Mouse (Mus musculus) embryo, embryonic 10.5 days (tissue): Measurements from ENCODE around the gene Spata2l.
"Not testable (repeated sequence)": the region's sequence is repeated elsewhere in the genome, so short reads cannot be mapped to it uniquely, and the experiment has no call there.

Experiments
- DNase-seq: peaks from one replicate; pipeline ENCODE4 v3.0.0-alpha.2; 2015; ENCODE audit warnings: low spot score

The Spata2l gene

DNA sequence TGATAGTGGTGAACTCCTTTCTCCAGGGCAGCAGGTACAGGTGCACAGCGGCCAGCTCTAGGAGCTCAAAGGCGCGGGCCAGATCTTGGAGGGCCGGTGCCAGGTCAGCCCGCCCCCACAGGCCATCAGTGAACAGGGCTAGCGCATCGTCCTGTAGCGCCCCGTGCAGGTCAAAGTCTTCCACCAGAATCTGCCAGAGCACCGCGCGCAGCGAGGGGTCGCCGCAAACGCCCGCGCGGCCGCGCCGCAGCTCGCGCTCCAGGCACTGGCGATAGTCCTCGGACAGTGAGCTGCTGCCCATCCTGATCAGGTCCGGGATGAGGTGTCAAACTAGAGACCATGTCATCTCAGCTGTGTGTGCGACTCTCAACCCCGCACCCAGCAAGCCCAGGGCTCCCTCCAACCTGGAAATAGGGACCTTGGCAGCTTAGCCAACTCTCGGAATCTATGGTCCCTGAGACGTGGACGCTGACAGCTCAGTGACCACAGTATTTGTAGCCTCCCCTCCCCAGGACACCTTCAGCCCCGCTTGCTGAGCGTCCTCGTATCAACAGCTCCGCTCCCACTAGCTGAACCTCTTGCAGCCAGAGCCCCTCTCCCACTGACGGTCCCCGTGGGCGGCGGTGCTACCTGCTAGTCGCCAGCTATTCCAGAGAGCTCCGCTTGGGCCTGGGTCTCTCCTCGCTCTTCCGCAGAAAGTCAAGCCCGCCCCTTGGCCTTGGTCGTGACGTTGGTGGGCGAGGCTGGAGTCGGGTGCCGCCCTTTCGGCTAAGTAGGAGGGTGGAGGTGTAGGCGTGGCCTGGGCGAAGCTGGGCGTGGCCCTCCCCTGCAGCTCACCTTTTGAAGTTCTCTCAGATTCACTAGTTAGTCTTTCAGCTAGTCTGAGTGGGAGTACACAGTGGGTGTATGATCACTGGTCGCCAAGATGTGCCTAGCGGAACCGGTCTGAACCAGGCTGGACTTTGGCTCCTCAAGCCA lies at the start of gene Spata2l:
TSS of gene Spata2l (minus strand) at position 714 of the 978 bp plus-strand sequence.
- DNase-seq = peak; percentile 91

DNA sequence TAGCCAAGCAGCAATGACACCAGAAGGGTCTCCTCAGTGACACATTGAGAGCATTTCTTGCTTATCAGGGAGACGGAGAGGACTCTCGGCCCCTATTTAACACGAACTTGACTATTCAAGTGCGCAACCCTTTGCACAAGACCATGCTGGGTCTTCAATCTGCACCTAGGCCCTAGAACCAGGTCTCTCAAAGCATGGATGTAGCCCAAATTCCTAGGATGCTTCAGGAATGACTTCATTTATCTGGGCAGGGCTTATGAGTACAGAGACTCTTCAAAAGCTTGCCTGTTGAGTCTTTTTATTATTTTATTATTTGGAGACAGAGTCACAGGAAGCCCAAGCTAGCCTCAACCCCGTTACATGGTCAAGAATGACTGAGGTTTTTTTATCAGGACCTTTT lies 48.5 kb upstream of the Spata2l start:
- DNase-seq = no peak

DNA sequence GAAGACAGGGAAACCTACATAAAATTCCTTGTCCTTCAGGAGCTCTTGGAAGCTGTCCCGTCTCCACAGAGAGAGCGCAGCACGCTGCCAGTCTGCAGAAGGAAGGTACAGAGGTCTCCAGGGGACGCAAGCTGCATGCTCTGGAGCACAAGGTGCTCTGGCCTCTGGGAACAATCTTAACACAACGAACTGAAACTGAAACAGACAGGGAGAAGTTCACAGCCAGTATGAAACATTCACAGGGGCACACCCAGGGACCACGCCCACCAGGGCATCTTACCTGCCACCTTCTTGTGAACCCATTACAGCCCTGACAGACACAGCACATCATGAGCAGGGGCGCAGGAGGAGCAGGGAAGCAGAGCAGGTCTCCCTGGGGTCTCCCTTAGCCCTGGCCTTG lies 48.0 kb upstream of the Spata2l start:
- DNase-seq = no peak

DNA sequence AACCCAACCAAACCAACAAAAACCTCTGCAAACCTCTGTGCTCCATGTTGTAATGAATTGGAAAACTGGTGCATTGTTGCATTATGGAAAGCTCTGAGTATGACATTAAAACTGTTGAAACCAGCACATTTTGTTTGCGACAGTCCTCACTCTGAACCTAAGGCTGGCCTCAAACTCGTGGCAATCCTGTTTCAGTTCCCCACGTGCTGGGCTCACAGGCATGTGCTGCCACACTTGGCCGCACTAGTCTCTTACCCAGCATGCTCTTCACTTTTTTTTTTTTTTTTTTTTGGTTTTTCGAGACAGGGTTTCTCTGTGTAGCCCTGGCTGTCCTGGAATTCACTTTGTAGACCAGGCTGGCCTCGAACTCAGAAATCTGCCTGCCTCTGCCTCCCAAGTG lies 47.0 kb upstream of the Spata2l start:
- DNase-seq = not testable (repeated sequence)

DNA sequence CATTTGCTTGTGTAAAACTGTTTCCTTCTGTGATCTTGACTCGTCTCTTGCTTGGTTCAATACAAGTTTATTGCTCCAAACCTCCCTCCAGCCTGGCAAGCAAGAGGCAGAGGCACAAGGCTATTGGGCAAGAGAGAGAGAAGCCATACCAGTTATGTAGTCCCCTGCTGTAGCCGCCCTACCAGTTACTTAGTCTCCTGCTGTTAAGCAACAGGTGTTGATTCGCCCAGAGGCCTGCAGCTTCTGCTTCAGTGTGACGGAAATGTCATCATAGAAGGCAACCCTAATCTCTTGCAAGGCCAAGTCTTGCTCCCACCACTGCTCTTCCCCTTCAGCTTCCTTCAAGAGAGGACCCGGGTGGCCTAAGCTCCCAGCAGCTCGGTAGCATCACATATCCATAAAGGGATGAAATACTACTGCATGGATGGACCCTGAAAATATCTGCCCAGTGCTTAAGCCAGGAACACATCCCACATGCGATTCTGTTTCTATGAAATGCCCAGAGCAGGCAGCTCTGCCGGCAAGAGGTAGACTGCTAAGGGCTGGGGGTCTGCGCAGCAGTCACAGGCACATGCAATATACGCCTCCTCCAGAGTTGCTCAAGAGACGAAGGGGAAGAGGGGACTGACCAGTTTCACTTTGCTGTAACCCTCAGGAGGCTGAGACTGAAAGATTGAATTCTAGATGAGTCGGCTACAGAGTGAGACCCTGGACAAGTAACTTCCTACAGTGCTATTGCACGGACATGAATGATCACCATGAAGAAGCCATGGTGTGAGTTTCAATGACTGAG lies 44.5 kb upstream of the Spata2l start:
- no peak for DNase-seq

DNA sequence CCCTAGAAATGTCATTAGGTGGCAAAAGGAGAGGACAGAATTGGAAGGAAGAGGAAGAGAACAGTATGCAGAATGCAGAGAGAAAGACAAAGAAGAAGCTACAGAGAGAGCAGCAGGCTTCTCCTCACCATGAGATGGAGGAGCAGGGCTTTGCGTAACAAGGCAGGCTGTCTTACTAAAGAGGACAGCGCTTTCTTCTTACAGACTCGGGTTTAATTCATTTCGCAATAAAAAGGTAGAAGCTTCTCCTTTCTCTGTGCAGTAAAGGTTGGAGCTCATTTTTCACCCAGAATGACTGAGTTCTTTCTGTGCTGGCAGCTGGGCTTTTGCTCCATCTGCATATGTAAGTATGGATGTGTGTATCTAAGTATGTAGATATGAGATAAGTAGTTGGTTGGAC lies 43.8 kb upstream of the Spata2l start:
- no peak for DNase-seq

DNA sequence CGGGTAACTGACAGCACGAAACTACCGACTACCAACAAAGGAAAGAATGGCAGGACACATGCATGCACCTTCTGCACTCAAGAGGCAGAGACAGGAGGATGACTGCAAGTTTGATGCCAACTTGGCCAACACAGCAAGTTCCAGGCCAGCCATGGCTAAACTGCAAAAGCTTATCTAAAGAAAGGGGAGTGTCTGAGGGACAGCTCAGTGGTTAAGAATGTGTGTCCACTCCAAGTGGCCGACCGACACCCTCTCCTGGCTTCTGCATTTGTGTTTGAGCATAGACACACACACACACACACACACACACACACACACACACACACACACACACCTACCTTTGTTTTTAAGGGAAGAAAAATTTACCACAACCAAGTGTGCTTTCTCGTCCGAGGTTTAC lies 42.4 kb upstream of the Spata2l start:
- no peak for DNase-seq

DNA sequence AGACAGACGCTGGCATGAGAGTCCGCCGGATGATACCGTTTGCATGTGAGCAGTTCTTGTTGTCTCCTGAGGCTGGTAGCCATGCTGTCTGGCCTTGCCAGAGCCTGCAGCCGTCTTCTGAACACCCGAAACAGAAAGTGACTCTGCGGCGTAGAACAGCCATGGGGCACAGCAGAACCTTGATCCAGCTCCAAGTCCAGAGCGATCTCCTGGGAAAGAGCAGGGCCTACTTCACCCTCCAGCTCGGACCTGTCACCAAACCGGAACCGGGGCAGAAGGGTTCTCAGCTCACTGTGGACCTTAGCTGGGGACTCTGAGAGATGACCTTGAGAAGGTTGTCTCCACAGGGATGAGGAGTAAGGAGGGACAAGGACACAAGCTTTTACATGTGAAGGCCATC lies 39.1 kb upstream of the Spata2l start:
- DNase-seq = no peak

DNA sequence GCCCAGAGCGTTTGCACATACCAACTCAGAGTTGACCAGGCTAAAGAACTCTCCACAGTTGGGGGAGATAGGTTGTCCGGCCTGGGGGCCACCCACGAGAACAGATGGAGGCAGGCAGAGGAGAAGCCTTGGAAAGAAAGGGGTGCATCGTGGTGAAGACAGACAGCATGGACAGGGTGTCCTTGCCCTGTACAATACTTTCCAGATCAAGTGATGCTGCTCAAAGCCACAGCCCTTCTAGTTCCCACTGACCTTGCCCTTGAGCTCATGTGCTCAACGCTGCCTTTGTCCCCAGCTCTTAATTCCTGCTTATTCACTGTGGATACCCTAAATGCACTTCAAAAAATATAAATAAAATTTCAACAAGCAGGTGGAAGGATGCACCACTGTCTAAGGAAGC lies 38.4 kb upstream of the Spata2l start:
- DNase-seq = no peak

DNA sequence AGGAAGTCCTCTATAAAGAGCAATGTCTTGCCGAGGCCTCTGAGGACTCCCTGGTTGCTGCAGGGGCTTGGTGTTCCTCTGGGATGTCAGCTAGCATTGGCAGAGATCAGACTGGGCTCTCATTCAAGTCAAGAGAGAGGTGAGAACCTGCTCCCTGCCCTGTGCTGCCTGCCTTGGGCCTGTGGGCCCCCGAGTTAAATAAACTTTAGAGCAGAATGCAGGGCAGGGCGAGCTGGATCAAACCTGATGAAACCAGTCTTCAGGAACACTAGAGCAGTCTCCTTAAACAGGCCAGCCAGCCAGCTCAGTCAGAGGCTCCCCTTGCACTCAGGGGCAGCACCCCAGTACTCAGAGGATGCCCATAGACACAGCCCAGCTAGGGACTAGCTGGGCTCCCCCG lies 35.9 kb upstream of the Spata2l start:
- no peak for DNase-seq

DNA sequence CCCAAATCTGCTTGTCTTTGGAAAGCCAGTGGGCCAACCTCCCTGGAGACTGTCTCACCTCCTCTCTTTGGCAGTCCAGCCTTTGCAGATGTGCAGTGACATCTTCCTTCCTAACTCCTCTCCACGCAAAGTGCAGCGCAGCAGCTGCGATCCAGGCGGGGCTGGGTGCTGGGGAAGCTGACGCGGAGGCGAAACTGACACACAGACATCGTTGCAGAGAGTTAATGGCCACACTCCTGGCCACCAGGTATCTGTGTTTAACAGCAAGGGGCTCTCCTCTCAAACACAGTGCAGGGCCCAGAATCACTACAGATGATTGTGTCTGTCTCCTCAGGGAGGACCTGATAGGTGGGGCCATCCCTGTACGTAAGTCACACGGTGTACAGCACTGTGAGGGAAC lies 35.1 kb upstream of the Spata2l start:
- DNase-seq = no peak

DNA sequence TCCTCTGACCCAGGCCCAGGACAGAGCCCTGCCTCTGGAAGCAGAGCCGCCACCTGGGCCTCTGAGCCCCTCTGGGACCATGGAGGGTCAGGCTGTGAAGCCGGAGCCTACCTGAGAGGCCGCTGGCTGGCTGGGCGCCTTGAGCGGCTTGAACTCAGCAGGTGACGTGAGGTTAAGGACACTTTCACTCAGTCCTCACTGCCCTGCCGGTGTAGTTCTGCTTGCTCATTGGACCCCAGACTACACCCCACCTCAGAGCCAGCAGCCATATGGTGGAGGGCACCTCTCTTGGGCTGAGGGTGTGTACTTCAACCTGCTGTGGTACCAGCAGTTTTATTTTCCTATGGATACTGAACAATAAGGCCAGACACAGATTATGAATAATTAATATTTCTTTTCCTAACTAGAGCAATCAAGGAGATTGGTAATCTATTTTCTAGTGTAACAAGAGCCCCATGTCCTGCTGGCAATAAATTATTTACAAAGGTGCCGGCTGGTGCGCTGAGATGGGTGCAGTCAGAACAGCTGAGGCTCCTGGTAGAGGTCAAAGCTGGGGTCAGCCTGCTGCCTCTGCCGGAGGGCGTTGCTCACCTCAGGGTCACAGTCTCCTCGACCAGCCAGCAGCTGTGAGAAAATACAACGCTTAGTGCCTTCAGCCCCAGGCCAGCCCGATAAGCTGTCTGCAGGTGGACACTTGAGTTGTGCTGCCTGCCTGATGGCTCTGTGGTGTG lies 32.1 kb upstream of the Spata2l start:
- DNase-seq = peak; percentile 21

DNA sequence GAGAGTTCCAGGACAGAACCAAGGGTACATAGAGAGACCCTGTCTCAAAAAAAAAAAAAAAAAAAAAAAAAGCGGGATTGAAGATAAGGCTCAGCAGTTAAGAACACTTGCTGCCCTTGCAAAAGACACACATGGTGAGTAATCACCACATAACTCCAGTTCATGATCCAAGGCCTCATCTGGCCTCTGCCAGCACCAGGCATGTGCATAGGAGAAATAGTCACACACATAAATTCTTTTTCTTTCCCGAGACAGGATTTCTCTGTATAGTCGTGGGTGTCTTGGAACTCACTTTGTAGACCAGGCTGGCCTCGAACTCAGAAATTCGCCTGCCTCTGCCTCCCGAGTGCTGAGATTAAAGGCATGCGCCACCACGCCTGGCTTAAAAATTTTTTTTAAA lies 21.6 kb upstream of the Spata2l start:
- DNase-seq = not testable (repeated sequence)

DNA sequence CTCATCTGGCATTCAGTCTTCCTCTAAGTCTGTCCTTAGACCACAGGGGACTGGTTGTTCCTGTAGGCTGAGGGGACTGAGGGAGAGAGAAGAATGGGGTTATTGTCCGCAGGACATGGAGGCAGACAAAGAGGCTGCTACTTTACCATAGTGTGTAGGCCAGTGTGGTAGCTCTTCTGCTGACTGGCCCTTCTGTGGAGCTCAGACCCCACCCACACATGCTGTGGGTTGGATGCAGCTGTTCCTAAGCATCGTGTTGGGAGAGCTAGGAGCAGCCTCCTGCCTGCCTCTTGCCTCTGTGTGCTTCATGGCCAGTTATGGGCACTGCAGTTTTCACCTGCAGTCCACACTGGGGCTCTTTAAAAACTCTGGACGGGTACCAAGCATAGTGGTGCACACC lies 21.1 kb upstream of the Spata2l start:
- DNase-seq = no peak

DNA sequence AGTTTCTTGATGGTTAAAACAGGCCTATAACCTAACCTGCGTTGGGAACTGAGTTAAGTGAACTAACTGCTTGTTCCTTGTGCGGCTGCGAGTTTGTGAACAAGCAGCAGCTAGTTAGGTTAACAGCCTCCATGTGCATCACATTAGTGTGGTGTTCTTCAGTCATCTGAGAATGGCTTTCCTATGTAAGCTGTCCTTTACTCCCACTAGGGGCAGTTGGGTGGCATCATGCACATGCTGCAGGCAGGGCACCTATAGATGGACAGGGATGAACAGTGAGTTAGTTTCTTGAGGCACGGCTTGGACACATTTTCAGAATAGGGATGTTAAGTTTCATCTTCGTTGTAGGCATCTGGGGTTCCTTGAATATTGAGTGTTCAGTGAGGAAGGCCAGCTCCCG lies 19.1 kb upstream of the Spata2l start:
- DNase-seq = no peak

DNA sequence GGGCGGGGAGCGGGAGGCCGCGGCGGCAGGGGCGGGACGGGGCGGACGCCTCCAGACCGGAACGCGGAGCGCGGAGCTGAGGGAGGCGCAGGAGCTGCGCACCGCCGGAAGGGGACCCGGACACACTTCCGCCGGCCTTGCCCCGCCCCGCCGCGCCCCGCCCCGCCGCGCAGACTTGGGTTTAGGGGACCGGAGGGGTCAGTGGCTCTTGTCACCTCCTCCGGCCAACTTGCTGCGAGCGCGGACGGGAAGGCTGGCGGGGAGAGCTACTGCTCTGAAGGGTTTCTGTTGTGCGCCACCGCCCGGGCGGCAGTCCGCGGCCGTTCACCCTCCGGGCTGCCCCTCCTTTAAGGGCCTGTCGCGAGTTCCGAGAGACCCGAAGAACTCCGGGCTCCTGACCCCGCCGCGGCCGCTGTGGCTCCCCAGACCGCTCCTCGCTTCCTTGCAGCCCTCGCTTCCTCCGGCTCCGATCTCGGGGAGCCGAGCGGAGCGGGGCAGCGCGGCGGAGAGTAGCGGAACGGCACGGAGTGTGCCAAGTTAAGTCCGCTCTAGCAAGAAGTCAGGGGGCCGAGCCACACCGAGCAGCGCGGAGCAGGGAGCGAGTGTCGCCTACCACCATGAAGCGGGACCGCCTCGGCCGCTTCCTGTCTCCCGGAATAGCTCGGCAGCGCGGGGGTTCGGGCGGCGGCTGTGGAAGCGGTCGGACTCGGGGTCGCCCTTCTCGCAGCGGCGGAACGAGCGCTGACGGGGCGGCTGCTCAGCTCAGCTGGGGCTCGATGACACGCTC lies 18.3 kb upstream of the Spata2l start, which contains the start of the genes Zfp276 and Vps9d1:
TSS of gene Zfp276 (plus strand) at position 97 of the 787 bp plus-strand sequence.
TSS of gene Vps9d1 (minus strand) at position 250 of the 787 bp plus-strand sequence.
- peak; percentile 83 for DNase-seq

DNA sequence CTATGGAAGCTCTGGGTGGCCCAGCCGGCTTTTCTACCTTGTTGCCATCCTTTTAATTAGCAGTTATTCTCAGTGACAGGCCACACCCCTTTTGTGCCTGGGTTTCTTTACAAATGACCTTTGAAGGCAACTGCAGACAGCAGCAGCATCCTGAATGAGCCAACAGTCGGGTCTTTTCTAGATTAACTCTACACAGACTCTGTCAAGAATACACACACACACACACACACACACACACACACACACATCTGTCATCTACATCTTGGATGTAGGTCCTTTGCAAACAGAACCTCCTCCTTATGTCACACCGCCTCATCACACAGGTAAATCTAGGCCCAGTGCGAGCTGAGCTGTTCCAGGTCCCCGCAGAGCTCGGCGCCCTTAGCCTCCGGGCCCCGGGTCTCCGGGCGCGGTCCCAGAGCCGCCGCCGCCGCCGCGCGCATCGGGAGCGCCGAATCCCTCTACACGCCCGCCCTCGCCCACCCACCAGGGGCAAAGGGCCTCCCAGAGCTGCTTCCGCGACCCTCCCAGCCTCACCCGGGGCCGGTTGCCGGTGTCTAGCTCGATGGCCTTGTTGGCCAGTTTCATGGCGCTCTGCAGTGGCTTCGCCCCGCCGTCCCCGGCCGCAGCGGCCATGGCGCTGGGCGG lies 17.5 kb upstream of the Spata2l start:
- peak; percentile 43 for DNase-seq

DNA sequence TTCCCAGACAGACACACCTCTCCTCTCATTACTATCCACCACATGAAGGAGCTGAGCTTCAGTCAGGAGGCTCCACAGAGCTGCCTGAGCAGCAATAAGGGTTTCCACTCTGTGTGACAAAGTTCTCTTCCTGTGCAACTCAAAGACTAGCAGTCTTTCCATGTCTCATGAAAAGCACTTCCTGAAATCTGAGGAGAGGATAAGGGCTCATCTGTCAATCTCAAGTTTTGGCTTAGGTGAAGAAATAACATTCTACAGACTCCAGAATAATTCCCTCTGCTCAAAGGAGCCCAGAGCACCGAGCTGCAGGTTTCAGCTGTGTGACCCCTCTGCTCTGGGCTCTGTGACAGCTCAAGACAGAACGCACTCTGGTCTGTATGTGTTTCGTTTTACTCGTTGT lies 16.9 kb upstream of the Spata2l start:
- no peak for DNase-seq

DNA sequence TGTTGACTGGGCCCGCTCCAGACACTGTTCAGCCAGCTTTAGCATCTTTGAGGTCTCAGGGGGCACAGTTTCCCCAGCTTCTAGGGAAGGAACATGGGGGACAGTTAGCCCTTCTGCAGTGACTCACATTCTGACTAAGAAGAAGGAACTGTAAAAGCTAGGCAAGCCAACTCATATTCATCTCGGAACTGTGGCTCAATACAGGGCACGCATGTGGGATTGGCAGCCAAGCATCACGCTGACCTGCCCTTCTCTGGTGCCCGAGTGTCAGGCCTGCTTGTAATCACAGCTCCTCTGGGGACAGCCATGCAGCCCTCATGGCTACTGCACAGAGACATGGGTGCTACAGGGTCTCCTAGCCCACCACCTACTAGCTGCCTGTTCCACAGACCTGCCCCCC lies 14.9 kb upstream of the Spata2l start:
- DNase-seq = no peak

DNA sequence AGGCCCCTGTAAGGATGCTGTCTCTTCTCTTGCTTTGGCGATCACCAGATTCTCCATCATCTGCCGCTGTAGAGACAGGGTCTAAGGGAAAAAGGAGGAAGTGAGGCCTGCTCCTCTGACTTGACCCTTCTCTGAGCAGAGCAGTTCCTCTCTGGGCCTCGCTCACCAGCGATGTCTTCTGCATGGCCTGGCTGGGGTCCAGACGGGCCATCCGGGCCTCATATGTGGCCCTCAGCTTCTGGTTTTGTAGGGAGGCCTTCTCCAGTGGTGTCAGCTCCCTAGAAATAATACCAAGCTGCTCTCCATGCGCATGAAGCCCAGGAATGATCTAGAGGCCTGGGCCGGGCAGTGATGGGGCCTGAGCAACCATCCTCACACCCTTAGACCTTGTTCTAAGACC lies 12.6 kb upstream of the Spata2l start:
- DNase-seq = no peak

DNA sequence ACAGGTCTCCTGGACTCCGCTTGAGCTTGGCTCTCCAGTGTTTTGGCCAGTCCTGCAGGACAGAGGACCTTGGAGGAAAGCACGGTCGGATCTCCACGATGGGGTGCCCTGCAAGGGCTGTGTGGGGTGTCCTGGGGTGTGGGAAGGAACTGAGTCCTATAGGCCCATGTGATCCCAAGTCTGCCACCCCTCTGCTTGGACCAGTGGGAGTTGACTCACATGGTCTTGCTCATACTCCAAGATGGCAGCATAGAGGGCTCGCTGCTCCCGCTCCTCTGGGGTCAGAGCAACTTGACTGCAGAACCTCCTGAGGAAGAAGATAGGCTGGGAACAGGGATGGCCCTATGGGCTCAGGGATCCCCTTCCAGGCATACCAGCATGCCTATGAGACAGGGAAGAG lies 11.7 kb upstream of the Spata2l start:
- DNase-seq = no peak
